Mouse (Mus musculus) cerebellum, adult 2 months (tissue): ENCODE data around the gene Galnt9.

Experiments used
- CTCF ChIP-seq: fragments of 200-500 bp; IDR thresholded peaks from 2 replicates; pipeline ENCODE4 v1.5.1; 2011; ENCODE audit warnings: low read depth, mild to moderate bottlenecking, control low read depth, low read length, moderate library complexity, borderline replicate concordance; ENCODE audit not compliant: insufficient read depth
- POLR2A ChIP-seq: fragments of 200-500 bp; IDR thresholded peaks from 2 replicates; pipeline ENCODE4 v1.6.1; 2011; ENCODE audit warnings: low read length, control low read depth, borderline replicate concordance; ENCODE audit not compliant: insufficient read depth

DNA sequence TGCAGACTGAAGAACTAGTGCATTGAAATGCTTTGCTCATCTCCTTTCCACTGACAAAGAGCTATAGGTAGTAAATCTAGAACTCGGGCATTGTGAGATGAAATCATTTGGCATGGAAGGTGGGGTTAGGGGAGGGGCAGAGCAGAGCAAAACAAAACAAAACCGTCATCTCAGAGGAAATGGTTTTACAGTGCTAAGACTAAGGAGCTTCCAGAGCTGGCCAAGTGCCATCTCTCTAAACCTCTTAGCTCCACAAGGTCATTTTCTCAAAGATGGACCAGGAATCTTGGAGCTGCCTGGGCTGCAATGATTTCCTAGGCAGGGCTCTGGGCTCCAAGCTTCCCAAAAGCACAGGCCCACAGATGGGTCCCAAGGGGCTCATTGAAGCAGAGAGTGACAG, 53.3 kb downstream of the Galnt9 start:
- TF ChIP-seq POLR2A (no peak), CTCF (no peak)
